Mouse (Mus musculus): Measurements from ENCODE around the gene Znrf2.

Znrf2 gene

GRCm38 (mm10) chr6:54816388-54817065, at the start of gene Znrf2:
Gene Znrf2, plus strand, starts transcription at chr6:54816916.
- in situ Hi-C loops (cut with MboI, MseI), result loop anchor here (5.0 kb wide), 1 partner anchor 51 kb away; no protein-coding TSS in a partner anchor

- in situ Hi-C loops (cut with MboI, MseI), result no loop called here
These were observed 49.0 kb upstream of the Znrf2 start for GRCm38 (mm10) chr6:54767746-54768145.

GRCm38 (mm10) chr6:54770766-54771165, 46.0 kb upstream of the Znrf2 start:
- in situ Hi-C loops (cut with MboI, MseI), result loop anchor here (5.0 kb wide), 2 partner anchors 37 to 63 kb away; no protein-coding TSS in a partner anchor

- in situ Hi-C loops (cut with MboI, MseI), result loop anchor here (5.0 kb wide), 2 partner anchors 36 to 64 kb away; no protein-coding TSS in a partner anchor
These were observed 45.5 kb upstream of the Znrf2 start for GRCm38 (mm10) chr6:54771171-54771570.

- in situ Hi-C loops (cut with MboI, MseI), result loop anchor here (5.0 kb wide), 2 partner anchors 35 to 65 kb away; no protein-coding TSS in a partner anchor
These were observed 44.6 kb upstream of the Znrf2 start for GRCm38 (mm10) chr6:54772078-54772477.

GRCm38 (mm10) chr6:54775739-54776138, 41.0 kb upstream of the Znrf2 start:
- in situ Hi-C loops (cut with MboI, MseI), result no loop called here

GRCm38 (mm10) chr6:54777661-54778060, 39.1 kb upstream of the Znrf2 start:
- in situ Hi-C loops (cut with MboI, MseI), result no loop called here

- in situ Hi-C loops (cut with MboI, MseI), result no loop called here
These were observed 36.7 kb upstream of the Znrf2 start for GRCm38 (mm10) chr6:54779968-54780367.

- in situ Hi-C loops (cut with MboI, MseI), result no loop called here
These were observed 36.0 kb upstream of the Znrf2 start for GRCm38 (mm10) chr6:54780569-54781304.

- in situ Hi-C loops (cut with MboI, MseI), result no loop called here
These were observed 34.8 kb upstream of the Znrf2 start for GRCm38 (mm10) chr6:54781881-54782280.

- in situ Hi-C loops (cut with MboI, MseI), result no loop called here
These were observed 31.5 kb upstream of the Znrf2 start for GRCm38 (mm10) chr6:54785098-54785730.

GRCm38 (mm10) chr6:54786766-54787165, 29.9 kb upstream of the Znrf2 start:
- in situ Hi-C loops (cut with MboI, MseI), result no loop called here

- in situ Hi-C loops (cut with MboI, MseI), result no loop called here
These were observed 28.2 kb upstream of the Znrf2 start for GRCm38 (mm10) chr6:54788493-54788892.

GRCm38 (mm10) chr6:54789139-54789538, 27.6 kb upstream of the Znrf2 start:
- in situ Hi-C loops (cut with MboI, MseI), result no loop called here

GRCm38 (mm10) chr6:54790071-54790470, 26.6 kb upstream of the Znrf2 start:
- in situ Hi-C loops (cut with MboI, MseI), result no loop called here

GRCm38 (mm10) chr6:54793853-54794252, 22.9 kb upstream of the Znrf2 start:
- in situ Hi-C loops (cut with MboI, MseI), result no loop called here

- in situ Hi-C loops (cut with MboI, MseI), result no loop called here
These were observed 22.3 kb upstream of the Znrf2 start for GRCm38 (mm10) chr6:54794372-54794771.

GRCm38 (mm10) chr6:54794991-54795390, 21.7 kb upstream of the Znrf2 start:
- in situ Hi-C loops (cut with MboI, MseI), result no loop called here

- in situ Hi-C loops (cut with MboI, MseI), result no loop called here
These were observed 20.7 kb upstream of the Znrf2 start for GRCm38 (mm10) chr6:54795971-54796370.

GRCm38 (mm10) chr6:54802348-54802747, 14.4 kb upstream of the Znrf2 start:
- in situ Hi-C loops (cut with MboI, MseI), result loop anchor here (5.0 to 10.0 kb wide), 2 partner anchors 172 to 365 kb away; partner anchors contain the start of gene Nod1

- in situ Hi-C loops (cut with MboI, MseI), result loop anchor here (5.0 to 10.0 kb wide), 2 partner anchors 171 to 363 kb away; partner anchors contain the start of gene Nod1
These were observed 12.5 kb upstream of the Znrf2 start for GRCm38 (mm10) chr6:54804066-54804864.

Measured in regulatory T cell (primary cell).